Mouse (Mus musculus): Measurements from ENCODE around the gene Acbd7.

The Acbd7 gene

GRCm38 (mm10) chr2:3335611-3336301 lies at the start of gene Acbd7:
Gene Acbd7, plus strand, starts transcription at chr2:3336168.
- DNase-seq (ENCODE audit: low spot score in 2 of 2), result peak; percentile 56 to 63

- no peak for DNase-seq (ENCODE audit: low spot score in 2 of 2)
Observed at GRCm38 (mm10) chr2:3286243-3286642, 49.7 kb upstream of the Acbd7 start.

GRCm38 (mm10) chr2:3289581-3289980 lies 46.4 kb upstream of the Acbd7 start:
- DNase-seq (ENCODE audit: low spot score in 2 of 2), result no peak

- no peak for DNase-seq (ENCODE audit: low spot score in 2 of 2)
Observed at GRCm38 (mm10) chr2:3292170-3292569, 43.8 kb upstream of the Acbd7 start.

- DNase-seq (ENCODE audit: low spot score in 2 of 2), result no peak
Observed at GRCm38 (mm10) chr2:3295826-3296225, 40.1 kb upstream of the Acbd7 start.

GRCm38 (mm10) chr2:3305426-3306025 lies 30.4 kb upstream of the Acbd7 start:
- DNase-seq (ENCODE audit: low spot score in 2 of 2), result no peak

- no peak for DNase-seq (ENCODE audit: low spot score in 2 of 2)
Observed at GRCm38 (mm10) chr2:3323132-3323531, 12.8 kb upstream of the Acbd7 start.

- DNase-seq (ENCODE audit: low spot score in 2 of 2), result no peak
Observed at GRCm38 (mm10) chr2:3324381-3325130, 11.4 kb upstream of the Acbd7 start.

- no peak for DNase-seq (ENCODE audit: low spot score in 2 of 2)
Observed at GRCm38 (mm10) chr2:3326547-3326946, 9.4 kb upstream of the Acbd7 start.

- DNase-seq (ENCODE audit: low spot score in 2 of 2), result no peak
Observed at GRCm38 (mm10) chr2:3327351-3327750, 8.6 kb upstream of the Acbd7 start.

GRCm38 (mm10) chr2:3331071-3331703 lies 4.8 kb upstream of the Acbd7 start:
- DNase-seq (ENCODE audit: low spot score in 2 of 2), result no peak

- DNase-seq (ENCODE audit: low spot score in 2 of 2), result no peak
Observed at GRCm38 (mm10) chr2:3332056-3332455, 3.9 kb upstream of the Acbd7 start.

GRCm38 (mm10) chr2:3332484-3333242 lies 3.3 kb upstream of the Acbd7 start, which contains the start of gene Rpp38:
Gene Rpp38, minus strand, starts transcription at chr2:3332643.
- peak; percentile 99 for DNase-seq (ENCODE audit: low spot score in 2 of 2)

GRCm38 (mm10) chr2:3333761-3334160 lies 2.2 kb upstream of the Acbd7 start:
- DNase-seq (ENCODE audit: low spot score in 2 of 2), result no peak

GRCm38 (mm10) chr2:3348422-3348821 lies 12.5 kb downstream of the Acbd7 start:
- DNase-seq (ENCODE audit: low spot score in 2 of 2), result no peak

- no peak for DNase-seq (ENCODE audit: low spot score in 2 of 2)
Observed at GRCm38 (mm10) chr2:3348919-3349318, 13.0 kb downstream of the Acbd7 start.

GRCm38 (mm10) chr2:3353160-3353559 lies 17.2 kb downstream of the Acbd7 start:
- no peak for DNase-seq (ENCODE audit: low spot score in 2 of 2)

- no peak for DNase-seq (ENCODE audit: low spot score in 2 of 2)
Observed at GRCm38 (mm10) chr2:3355793-3356192, 19.8 kb downstream of the Acbd7 start.

- no peak for DNase-seq (ENCODE audit: low spot score in 2 of 2)
Observed at GRCm38 (mm10) chr2:3356311-3356710, 20.3 kb downstream of the Acbd7 start.

- DNase-seq (ENCODE audit: low spot score in 2 of 2), result no peak
Observed at GRCm38 (mm10) chr2:3357887-3358286, 21.9 kb downstream of the Acbd7 start.

GRCm38 (mm10) chr2:3361067-3361466 lies 25.1 kb downstream of the Acbd7 start:
- no peak for DNase-seq (ENCODE audit: low spot score in 2 of 2)

- DNase-seq (ENCODE audit: low spot score in 2 of 2), result no peak
Observed at GRCm38 (mm10) chr2:3365127-3365526, 29.2 kb downstream of the Acbd7 start.

Data from frontal cortex, postnatal 10 days (tissue).